ENCODE assay signal across 24 mouse cellular contexts in the genomic region with DNA sequence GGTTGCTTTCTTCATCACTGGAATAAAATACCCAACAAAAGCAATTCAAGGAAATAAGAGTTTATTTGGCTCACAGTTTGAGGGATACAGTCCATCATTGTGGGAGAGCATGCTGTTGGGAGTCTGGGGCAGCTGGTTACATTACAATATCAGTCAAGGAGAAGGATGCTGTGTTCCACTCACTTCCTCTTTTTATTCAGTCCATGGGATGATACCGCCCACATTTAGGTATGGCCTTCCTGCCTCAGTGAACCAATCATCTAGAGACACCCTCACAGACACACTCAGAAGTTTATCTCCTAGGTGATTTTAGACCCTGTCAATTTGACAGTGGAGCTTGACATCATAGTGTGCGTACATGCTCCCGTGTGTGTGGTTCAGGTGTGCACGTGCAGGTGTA.
"Had no signal": no experiment of that assay in that cellular context is flagged by ENCODE, and none has a peak within 500 bp of the region (broad histone marks: within the 10 kb centered on the region; RNA-seq: fewer than 3 reads in every experiment).

No protein-coding gene starts in this region.

- DNase-seq: kidney, adult 18-20 months; kidney, adult 9 months; kidney, postnatal 14 days; layer of hippocampus, postnatal 36 days; left cerebral cortex, postnatal 4 days; liver, postnatal 0 days; lung, embryonic 14.5 days; lung, postnatal 10 days; lung, postnatal 36 days; right cerebral cortex, adult 18-20 months; right cerebral cortex, postnatal 14 days; thymus, adult 2 months; thymus, postnatal 14 days; thymus, postnatal 4 days had no signal

- H3K9ac ChIP-seq: limb, embryonic 12.5 days; limb, embryonic 15.5 days; liver, embryonic 14.5 days; liver, postnatal 0 days; lung, embryonic 14.5 days; midbrain, embryonic 13.5 days; neural tube, embryonic 13.5 days had no signal

- H3K27ac ChIP-seq: limb, embryonic 12.5 days; limb, embryonic 15.5 days; liver, embryonic 14.5 days; midbrain, embryonic 10.5 days; midbrain, embryonic 13.5 days; neural tube, embryonic 13.5 days; stomach, postnatal 0 days had no signal

- H3K4me1 ChIP-seq: midbrain, embryonic 13.5 days; neural tube, embryonic 13.5 days had no signal

- H3K27me3 ChIP-seq: limb, embryonic 12.5 days; limb, embryonic 15.5 days; midbrain, embryonic 13.5 days; neural tube, embryonic 13.5 days had no signal

- H3K4me3 ChIP-seq: limb, embryonic 12.5 days; limb, embryonic 15.5 days; midbrain, embryonic 10.5 days; midbrain, embryonic 13.5 days; myocyte; neural tube, embryonic 13.5 days had no signal

- H3K9me3 ChIP-seq: limb, embryonic 12.5 days; limb, embryonic 15.5 days; midbrain, embryonic 13.5 days; neural tube, embryonic 13.5 days had no signal

- H3K36me3 ChIP-seq: limb, embryonic 12.5 days; limb, embryonic 15.5 days; midbrain, embryonic 10.5 days; midbrain, embryonic 13.5 days; neural tube, embryonic 13.5 days had no signal

- ATAC-seq: liver, postnatal 0 days; midbrain, embryonic 13.5 days; midbrain, embryonic 16.5 days had no signal

- H3K4me2 ChIP-seq: limb, embryonic 12.5 days; limb, embryonic 15.5 days; liver, embryonic 11.5 days; lung, embryonic 14.5 days; midbrain, embryonic 13.5 days; neural tube, embryonic 13.5 days had no signal
